Mouse (Mus musculus) MN1 (cell line): ENCODE results near the gene Tspan1.

Source experiments
- DNase-seq: peaks from one replicate; pipeline ENCODE4 v3.0.0-alpha.2; 2016; ENCODE audit warnings: low spot score

The Tspan1 gene

DNA sequence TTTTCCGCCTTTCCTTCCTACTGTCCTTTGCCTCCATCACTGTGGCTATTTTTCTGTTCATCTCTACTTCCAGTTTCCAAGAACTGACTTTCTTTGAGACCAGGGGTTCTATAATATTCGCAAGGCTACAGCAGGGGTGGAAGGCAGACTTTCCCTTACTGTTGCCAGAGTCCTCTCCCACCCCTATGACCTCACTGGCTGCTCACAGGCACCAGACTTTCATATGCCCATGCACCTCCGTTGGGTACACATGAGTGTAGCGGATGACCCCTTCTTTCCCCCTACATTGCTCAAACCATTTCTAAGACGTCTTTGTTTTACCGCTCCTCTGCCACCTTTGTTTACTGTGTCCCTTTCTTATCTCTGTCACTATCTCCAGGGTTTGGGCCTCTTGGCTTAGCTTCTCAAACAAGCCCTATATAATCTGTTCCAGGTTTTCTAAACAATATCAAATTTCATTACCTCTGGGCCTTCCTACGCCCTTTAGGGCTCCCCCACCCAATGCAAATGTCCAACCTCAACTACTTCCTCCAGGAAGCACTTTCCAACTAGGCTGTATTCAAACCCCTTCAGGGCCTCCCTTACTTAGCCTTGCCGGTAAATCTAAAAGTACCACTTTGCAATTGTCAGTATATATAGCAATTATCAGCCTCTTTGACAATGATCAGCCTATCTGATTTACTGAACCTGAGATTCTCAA, 1.5 kb downstream of the Tspan1 start:
- DNase-seq = no peak

DNA sequence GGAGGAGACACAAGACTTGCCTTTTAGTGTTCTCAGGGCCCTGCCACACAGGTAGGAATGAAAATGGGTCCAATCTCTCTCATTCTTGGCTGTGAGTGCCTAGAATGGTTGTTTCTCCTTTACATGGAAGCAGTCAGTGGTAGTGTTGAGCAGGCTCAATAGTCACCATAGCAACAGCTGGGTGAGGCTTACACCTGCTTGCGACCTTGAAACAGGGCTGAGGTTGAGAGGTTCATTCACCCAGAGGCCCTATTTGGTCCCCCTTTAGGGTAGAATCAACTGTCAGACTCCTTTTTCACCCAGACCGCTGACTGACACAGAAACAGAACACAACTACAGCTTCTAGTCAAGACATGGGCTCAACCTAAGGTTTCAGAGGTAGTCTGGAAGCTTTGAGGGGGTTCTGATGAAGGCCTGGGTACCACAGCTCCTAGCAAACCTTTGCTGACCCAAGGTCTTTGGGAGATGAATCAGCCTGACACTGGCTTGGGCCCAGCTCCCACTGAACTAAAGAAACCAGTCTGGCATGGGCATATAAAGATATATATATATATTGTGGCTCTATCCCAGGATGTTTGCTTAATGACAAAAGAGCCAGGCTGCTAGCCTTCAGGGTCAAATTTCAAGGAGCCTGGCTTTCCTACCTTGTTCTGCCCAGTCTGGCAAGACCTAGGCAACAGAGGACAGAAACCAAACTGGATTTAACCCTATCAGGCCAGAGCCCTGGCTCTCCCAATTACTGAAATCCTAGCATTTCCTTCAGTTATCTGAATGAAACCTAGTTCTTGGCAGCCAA, 2.4 kb downstream of the Tspan1 start:
- no peak for DNase-seq

DNA sequence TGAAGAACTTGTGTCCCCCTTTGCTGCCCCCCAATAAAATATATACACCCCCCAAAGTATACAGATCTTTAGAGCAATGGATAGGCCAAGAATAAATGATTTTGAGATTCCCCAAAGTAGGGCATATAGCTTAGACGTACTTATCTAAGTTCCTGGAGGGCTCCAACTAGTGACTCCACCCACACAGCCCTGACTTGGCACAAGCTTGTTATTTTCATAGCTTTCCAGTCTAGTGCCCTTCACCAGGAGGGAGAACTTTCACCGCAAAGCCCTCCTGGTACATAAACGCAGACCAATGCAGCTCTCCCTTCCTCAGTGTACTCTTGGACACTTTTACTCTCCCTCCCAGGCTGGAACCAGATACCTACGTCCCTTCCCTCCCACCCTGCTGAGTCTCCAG, 5.3 kb downstream of the Tspan1 start:
- DNase-seq = no peak

DNA sequence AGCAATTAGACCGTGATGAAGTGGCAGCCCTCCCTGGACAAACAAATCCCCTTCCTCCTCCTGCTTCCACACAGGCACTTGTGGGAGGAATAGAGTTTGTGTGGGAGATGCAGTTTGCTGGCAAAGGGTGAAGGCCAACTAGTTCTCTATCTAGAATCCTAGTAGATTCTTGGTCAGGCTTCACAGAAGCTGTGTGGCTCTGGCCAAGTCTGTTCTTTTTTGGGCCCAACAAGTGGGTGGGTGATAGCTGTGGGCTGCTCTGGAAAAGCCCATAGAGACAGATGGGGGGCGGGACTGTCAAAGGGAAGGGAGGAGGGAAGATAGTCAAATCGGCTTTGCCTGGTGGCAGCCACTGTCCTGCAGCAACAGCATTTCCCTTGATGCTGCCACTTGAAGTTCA, 6.6 kb downstream of the Tspan1 start:
- no peak for DNase-seq

DNA sequence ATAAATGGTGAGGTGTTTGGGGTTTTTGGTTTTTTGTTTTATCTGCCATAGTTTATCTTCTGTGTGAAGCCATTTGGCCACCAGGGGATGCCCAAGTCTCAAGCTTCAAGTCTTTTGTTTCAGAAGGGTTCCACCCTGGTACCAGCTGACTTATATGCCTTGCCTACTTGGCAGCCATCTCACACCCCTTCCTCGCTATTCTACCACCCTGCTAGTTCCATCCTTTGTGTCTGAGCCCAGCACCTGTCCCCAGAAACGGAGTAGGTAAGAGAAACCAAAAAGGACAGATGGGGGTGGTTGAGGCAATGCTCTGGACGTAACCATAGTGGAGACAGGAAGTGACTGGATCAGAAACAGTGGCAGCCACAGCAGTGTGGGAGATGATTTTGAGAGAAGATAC, 7.5 kb downstream of the Tspan1 start:
- peak; percentile 25 for DNase-seq

DNA sequence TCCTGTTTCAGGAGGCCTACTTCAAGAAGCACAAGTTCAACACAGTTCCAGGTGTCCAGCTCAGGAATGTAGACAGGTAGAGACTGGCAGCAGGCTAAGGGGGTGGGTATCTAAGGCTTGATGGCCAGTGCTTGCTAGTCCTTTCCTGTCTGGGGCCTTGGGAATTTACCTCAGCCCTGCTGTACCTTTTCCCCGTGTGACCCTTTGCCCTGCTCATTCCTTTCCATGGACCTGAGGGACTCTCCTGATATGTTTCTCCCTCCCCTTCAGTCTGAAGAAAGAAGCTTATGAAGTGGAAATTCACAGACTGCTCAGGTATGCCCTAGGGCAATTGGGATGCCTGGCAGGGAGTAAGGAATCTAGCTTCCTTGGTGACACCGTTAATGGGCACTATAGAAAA, 9.5 kb downstream of the Tspan1 start:
- DNase-seq = no peak

DNA sequence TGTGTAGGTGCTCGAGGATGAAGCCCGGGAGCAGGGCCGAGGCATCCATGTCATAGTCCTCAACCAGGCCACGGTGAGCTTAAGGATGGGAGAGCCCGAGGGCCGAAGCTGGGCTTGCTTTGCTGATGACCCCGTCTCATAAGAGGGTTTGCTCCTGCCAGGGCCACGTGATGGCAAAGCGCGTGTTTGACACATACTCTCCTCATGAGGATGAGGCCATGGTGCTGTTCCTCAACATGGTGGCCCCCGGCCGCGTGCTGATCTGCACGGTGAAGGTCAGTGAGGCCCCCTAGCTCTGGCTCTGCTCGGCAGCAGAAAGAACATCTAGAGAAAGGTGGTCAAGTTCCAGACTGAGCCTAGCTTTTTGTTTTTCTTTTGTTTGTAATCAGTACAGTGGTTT, 14.7 kb downstream of the Tspan1 start:
- no peak for DNase-seq

DNA sequence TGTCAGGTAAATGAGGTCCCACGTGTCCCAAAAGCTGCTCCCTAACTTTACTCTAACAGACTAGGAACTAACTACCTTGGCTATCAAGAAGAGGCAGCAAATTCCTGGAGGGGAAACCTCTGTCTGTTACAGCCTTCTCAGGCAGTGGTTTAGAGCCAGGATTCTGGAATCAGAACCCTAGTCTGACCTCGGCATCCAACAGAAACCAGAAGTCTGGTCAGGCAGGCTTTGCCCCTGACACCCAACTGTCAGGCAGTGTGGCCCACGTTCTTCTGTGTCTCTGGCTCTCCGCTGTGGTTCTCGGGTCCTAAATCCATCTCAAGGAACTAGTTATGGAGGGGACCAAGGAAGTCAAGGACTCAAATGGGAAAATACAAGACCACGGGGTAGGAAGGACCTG, 16.2 kb downstream of the Tspan1 start, which contains the start of gene Lurap1:
Lurap1 (minus strand) TSS at position 101 of the 400 bp plus-strand sequence.
- no peak for DNase-seq

DNA sequence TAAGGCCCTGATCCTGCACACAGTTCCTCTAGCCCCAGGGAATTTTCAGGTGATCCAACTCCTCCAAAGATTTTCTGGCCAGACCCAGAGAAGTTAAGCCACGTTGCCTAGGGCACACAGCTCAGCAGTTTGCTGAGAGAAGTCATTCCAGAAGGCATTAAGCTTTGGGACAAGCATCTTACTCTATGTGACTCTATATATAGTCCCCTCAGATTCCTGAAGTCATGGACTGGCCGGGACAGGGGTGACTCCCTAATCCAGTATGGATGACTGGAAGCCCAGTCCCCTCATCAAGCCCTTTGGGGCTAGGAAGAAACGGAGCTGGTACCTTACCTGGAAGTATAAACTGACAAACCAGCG, 16.6 kb downstream of the Tspan1 start:
- no peak for DNase-seq

DNA sequence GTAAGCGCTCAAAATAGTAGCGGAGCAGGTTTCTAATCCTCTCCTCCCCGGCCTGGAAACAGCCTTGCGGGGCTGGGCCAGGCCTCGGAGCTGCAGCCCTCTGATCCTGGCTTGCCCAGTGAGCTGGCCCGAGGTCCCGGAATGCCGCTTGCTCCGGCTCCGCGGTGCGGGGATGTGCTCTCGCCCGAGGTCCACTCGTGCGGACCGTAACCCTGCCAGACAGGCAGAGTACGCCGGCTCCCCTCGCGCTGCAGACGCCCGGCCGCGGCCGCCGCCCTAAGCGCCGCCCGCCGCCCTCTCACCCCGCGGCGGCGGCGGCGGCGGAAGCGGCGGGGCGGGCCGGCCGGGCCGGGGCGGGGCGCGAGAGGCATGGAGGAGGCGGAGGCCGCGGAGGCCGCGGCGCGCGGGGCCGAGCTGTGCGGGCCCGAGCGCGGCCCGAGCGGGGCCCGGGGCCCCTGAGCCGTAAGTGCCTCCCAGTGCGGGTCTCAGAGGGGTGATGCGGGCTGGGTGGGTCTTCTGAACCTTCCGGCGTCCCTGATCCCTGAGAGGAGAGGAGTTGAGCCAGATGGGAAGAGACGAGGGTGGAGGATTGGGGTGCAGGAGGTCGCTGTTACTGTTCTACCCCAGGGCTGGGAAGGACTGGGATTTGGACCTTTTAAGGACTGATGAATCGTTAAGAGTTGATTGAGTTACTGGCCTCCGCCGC, 17.1 kb downstream of the Tspan1 start:
- DNase-seq = peak; percentile 67

DNA sequence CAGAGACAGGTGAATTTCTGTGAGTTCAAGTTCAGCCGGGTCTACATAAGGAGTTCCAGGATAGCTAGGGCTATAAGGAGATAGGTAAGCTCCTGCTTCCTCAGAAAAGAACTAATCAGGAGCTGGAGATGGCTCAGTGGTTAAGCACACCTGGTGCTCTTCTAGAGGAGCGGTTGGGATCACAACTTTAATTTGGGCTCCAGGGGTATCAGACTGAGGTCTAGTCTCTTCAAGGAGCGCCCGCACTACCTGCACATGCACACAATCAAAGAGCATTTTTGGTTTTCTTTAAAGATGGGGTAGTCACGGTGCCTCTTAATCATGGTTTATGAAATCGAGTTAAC, 17.6 kb downstream of the Tspan1 start:
- DNase-seq = no peak

DNA sequence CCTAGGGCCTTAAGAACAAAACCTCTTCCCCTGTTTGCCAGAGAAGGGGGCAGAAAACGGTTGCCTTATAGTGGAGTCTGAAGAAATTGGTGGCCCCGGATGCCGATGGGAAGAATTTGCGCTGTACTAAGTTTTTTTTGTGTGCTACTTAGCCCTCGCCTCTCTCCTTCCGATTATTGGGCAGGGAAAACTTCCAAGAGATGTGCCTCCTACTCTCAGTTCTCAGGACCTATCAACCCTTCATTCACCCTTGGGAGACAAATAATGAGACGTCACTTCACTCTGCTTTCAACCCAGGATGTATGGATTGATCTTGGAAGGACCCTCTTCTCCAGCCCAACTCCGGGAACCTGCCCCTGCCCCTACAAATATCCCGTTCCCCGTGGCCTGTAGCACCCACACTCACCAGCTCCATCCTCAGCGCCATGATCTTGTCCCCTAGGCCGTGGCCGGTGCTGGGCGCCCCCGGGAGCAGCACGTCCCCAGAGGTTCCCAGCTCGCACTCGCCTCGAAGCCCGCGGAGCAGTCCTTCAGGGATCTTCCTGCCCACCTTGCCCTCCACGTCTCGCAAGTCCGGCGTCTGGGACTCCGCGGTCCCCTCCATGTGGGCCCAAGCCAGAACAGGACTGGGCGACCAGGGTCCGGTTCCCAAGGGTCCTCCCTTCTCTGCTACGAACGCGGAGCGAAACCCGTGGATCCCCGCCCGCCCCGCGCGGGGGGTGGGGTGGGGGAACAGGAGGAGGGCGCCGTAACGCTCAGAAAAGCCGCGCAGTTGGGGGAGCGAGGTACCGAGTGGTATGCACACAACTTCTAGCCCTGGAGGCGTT, 23.3 kb downstream of the Tspan1 start:
- peak; percentile 32 for DNase-seq

DNA sequence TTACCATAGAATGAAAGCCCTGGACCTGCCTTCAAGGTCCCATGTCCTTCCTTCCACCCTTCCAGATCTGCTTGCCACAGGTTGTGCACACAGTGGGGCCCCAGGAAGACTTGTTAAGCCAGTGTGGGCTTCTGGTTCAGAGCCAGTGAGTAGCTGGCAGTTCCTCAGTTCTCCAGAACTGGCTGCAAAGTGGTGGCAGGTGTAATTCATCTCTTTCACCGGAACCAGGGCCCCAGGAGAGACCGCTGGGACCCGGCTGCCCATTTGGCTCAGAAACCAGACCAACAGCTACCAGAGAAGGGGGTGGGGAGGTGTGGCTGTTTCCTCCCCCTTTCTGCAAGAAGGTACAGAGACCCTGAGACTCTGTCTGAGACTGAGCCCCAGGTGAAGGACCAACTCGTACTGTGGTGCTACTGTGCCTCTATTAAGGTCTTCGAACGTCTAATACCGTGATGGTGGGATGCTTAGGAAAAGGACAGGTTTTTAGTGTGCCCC, 24.0 kb downstream of the Tspan1 start:
- no peak for DNase-seq

DNA sequence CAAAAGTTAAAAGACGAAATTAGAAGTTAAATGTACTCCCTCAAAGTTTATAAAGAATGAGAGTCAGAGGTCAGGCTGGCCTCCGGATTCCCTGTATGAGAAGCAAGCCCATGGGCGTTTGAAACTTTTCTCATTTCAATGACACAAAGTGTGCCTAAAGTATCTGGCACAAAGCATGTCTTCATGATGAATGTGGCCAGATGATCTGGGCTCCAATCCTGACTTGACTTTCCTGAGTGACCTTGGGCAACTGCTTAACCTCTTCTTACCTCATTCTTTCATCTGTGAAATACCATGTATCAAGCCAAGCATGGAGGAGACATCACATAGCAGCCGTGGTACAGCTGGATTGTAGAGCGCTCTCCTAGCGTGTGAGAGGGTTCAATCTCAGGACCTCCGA, 25.1 kb downstream of the Tspan1 start:
- DNase-seq = no peak

DNA sequence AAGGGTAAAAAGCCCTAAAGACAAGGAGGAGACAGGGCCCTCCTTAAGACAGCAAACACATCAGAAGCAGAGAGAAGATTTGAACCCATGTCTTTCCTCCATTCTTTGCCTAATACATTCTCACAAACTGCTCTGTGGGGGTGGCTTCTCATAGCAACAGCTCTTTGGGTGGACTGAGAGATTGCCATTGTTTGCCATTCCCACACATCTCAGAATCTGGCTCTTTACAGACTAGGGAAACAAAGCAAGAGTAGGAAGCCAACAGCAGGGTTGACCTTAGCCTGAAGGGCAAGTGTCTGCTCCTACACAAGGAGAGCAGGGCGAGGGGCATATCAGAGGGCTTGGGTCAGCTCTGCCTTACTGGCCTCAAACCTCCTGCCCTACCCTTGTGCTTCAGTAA, 25.7 kb downstream of the Tspan1 start:
- DNase-seq = no peak

DNA sequence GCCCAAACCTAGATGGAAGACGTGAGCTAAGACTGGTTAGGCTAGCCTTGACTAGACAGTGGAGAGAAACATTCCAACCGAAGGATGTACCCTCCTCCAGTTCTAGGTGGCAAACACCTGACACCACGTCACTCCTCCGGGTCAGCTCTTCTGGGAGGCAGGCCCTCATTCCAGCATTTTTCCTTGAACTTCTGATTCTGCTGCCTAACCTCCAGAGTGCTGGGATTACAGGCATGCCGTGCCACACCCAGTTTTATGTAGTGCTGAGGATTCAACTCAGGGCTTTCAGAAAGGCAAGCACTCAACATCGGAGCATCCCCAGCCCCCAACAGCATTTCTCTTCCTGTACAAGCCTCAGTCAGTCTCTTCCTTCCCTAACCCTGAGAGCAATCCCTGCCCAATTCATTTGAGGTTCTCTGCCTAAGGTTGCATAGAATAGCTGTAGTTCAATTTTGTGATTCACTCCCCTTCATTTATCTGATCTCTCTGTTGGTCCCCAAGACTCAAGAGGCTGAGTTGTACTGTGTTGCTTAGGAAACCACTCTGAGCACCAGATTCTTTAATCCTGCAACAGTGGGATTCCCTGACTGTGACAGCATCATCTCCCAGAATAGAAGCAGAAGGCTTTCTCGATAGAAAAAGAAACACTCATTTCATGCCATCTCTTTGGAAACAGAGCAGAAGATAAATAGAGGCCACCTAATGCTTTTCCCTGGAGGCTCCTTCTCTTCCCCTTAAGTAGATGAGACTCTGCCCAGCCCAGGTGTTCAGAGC, 26.4 kb downstream of the Tspan1 start:
- no peak for DNase-seq

DNA sequence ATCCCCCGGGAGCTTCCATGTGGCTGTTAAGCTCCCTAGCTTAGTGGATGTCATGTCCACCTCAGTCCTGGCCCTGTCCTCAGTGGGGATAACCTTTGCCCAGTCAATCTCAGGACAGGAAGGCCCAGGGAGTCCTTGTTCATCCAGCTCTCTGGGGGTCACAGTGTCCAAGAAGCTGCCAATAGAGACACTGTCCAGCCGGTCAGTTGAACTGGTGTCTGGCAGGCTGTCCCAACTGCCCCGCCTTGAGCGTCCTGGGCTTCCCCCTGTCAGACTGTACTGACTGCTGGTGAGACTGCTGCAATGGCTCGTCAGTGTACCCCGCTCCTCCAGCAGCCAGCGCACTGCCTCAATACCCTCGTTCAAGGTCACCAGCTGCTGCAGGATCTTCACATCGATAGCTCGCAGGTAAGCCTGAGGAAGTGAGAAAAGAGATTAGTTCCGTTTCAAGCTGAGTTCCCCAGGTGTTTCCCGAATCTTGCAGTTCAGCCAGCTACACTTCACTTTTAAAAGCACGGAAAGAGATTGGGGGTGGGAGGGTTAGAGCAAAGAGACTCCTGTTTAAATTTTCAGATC, 29.9 kb downstream of the Tspan1 start:
- DNase-seq = no peak

DNA sequence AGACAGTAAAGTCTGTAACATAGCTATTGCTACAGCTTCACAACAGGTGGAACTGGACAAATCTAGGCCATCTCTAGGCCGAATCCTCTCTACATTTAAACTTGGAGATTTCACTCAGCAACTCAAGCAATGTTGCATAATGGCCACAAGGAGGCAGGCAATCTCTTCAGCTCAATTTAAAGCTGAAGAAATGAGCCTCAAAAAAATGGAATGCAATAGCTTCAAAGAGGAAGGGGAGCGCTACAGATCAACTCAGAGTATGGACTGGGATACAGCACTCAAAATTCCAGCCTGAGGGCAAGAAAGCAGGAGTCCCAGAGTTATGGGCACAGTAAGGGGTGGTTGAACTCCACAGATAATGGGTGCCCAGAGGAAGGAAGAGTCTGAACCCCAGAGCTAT, 32.4 kb downstream of the Tspan1 start:
- peak; percentile 43 for DNase-seq

DNA sequence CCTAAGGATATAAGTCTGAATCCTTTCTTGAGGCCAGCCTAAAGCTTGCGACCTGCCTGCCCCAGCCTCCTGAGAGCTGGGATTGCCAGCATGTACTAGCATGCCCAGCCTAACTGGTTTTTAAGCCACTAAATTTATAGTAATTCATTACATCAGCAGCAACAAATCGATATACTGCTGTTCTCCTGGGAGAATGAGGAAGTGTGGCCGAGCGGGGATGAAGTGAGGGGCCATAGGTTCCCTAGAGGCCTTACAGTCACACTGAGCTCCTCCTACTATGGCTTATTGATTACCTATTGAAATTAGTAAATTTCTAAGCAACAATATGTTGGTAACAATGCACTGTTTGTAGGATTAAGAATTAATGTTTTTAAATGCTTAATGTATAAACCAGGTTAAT, 34.3 kb downstream of the Tspan1 start:
- DNase-seq = no peak

DNA sequence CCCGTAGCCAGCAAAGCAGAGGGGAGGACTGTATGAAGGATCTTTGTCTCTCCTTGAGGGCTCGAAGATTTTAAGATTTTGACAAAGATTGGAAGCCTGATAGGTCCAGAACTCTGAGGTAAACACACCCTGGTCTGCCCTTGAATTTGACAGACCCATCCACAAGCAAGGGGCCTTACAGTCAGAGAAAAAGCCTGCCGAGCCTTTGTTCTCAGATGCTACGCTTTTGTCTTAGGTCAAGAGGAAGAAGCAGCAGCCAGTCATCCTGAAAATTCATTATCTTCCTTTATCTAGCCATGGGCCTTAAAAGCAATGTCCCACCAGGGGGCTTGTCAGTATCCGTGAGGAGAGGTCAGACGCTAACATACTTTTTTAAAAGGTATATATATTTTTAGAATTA, 39.4 kb downstream of the Tspan1 start:
- no peak for DNase-seq

DNA sequence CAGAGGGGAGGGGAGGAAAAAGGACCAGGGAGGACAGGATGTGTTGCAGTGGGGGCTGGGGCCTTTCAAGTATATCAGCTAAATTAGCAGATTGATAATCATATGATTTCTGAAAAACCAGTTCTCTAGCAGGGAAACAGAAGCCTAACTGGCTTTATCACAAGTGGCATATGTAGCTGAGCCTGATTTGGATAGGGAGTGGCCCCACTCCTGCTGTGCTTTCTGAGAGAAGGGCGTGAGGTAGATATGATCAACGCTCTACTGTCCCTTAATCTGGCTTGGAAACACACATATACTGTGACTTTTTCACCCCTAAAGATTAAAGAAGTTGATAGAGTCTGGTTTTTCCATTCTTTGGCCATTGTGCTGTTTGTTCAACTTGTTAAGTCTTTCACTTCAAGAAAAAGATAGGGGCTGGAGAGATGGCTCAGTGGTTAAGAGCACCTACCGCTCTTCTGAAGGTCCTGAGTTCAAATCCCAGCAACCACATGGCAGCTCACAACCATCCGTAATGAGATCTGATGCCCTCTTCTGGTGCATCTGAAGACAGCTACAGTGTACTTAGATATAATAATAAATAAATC, 41.5 kb downstream of the Tspan1 start:
- DNase-seq = no peak
